Mouse (Mus musculus): ENCODE measurements around the gene Atp5g2. TPM values are rescaled to one million over a fixed set of nuclear protein-coding genes. Genes with fewer than 3 reads are reported as not detected.

The Atp5g2 gene
- 10 to 100 TPM; 13.1 to 20.4 TPM for total RNA-seq (2021)
- long read RNA-seq, experiment 1, transcript Atp5g2-202 (5 exons, 731 nt) = major isoform, 89 of 186 reads
- long read RNA-seq, experiment 1, partial matches to known transcripts = 3 of 186 reads
- long read RNA-seq, experiment 1, other reads (novel, unspliced or antisense) = 94 of 186 reads
- long read RNA-seq, experiment 2, transcript Atp5g2-202 (5 exons, 731 nt) = major isoform, 89 of 183 reads
- long read RNA-seq, experiment 2, partial matches to known transcripts = 2 of 183 reads
- long read RNA-seq, experiment 2, other reads (novel, unspliced or antisense) = 91 of 183 reads

DNA sequence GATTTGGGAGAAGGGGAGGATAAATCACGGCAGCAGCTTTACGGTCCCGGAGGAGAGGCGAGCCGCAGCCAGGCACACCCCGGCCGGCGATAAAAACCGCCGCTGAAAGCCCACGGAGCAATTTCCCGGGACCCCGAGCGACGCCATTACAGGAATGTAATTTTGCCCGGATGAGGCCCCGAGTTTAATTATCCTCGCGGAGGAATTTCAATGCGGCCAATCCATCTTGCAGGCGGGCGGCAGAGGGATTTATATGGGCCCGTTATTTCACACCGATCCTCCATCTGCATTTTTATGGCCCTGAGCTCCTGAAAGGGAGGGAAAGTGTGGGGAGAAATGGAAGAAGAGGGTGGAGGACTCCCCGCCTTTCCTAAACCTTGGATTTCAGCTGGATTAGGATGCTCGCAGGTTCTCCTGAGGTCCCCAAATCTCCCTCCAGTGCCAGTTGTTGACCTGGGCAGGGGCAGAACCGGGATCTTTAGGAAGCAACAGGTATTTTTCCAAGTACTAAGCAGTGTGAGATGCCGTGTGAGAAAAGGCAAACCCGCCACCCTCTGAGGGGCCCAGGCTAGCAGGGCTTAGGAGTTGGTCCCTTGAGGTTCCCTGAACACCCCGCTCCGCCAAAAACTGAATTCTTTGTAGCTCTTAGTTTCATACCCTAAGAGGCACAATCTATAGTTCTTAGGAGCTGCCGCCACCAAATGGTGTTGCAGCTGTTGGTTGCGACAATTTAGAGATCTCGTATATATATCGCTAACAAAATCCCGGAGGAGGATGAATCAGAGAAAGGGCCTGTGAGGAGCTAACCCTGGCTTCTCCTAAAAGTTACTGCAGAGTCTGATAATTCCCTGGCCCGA, at the start of gene Atp5g2:
Gene Atp5g2 (minus strand): TSS at position 138 of the 857 bp plus-strand sequence.
- DNase-seq (ENCODE audit: low spot score) = peak; percentile 28

DNA sequence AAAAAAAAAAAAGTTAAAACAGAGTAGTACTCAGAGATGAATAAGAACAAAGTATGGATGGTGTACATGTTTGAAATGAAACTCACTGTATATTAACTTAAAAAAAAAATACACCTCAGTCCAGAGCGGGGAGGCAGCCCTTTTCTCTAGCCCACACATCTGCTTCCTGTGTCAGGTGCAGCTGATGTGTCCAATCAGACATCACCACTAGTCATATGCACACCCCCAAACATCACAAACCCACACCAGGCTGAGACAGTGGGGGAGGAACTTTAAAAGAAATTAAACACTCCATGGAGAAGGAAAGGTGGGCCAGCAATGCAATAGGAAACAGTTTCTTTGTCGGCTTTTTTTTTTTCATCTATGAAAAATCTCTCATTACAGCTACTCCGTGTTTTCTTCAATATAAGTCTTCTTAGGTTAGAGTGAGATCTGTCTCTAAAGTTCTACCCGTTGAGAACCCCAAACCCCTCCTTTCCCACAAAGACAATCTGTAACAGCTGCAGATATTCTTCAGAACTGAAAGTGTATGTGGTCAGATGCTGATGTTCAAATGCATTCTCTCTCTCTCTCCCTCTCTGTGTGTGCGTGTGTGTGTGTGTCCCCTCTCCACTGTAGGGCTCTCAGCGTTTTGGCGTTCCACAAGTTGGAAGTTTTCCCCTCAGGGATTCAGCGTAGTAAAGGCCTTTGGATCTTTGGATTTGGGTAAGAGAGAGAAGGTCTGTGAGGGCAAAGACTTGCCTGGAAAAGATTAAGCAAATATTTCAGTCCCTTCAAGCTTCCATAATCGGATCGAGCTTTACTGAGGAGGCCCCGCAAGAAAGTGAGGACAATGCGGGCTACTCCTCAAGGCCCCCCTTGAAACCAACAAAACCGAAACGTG, 49.1 kb upstream of the Atp5g2 start:
- no peak for DNase-seq (ENCODE audit: low spot score)

DNA sequence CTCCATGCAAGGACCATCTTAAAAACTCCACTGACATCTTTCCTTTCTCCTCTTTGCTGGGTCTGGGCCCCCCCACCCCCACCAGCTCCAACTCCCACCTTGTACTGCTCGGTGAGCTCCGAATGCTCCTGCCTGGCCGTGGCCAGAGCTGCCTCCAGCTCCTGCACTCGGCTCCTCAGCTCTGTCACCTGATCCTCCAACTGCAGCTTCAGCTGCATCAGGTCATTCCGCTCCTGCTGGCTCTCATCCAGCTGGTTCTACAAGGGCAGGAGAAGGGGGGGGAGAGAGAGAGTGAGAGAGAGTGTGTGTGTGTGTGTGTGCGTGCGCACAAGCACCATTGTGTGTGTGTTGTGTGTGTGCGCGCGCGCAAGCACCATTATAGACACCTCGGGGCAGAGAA, 44.0 kb upstream of the Atp5g2 start:
- DNase-seq (ENCODE audit: low spot score) = peak; percentile 73

DNA sequence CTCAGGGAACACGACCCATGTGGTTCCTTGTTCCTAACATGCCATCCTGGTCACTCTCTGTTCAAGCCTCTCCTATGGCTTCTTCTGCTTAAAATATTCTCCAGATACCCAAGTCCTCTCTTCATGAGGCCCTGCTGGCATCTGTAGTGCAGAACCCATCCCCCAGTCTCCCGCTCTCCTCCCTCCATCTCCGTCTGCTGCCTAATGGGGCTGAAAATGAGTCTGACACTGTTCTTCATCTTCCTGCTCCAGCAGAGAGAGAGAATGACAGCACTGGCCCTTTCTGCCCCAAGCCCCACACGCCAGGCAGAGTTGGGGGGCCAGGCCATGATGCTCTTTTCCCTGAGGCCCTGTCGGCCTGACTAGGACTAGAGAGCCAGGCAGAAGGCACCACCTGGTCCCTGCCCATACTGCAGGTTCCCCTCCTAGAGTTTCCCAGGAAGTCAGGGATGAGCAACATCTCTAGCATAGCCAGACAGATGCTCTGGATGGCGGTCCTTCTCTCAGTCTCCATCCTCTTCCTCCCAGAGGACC, 35.7 kb upstream of the Atp5g2 start:
- no peak for DNase-seq (ENCODE audit: low spot score)

DNA sequence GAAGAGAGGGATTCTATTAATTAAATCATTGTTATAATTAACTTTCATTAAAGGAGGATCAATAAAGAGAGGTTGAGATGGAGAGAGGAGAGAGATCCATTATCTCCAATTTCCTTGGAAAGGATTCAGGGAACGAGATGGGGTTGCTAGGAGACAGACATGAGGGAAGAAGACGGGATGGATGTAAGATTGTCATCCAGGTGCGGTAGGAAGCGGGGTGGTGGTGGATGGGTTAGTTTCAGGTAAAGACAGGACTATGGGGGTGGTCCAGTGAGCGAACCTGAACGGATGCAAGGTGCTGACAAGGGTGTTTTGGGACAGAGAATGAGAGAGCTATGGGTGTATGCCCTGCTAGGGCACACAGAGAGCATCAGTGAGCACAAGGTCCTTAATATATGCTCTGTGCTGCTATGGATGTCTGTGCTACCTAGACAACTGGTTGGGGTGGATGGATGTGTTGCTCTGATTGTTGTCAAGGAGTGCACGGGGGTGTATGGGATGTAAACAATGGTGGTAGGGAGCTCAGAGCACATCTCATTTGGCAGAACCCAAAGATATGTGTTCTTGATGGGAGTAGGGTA, 33.9 kb upstream of the Atp5g2 start:
- DNase-seq (ENCODE audit: low spot score) = no peak

DNA sequence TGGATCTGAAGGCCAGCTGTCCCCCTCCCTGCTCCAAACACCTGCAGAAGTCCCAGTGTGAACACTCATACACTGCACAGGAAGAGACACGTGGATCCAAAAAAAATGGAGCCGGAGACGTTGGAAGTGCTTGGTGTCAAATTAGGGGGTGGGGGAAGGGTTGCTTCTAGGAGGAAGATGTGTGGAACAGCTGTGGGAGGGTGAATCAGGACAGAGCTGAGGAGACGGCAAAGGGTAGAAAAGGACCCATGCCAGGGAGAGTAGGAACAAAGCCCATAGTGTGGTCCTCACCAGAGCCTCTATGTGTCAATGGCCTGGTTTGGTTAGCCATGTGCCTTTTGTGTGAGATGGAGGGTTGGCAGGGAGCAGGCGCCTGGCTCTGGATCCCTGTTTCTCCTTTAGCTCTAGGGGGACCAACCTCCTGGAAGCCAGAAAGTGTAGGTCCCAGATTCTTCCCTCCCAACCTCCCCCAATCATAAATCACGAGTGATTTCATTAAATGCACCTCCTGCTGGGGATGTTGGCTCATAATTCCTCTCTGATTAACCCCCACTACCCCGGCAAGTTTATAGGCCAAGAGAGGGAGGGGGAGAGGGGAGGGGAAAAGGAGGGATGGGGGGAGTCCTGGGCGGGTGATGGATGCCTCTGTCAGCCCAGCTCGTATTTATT, 33.2 kb upstream of the Atp5g2 start:
- DNase-seq (ENCODE audit: low spot score) = no peak

DNA sequence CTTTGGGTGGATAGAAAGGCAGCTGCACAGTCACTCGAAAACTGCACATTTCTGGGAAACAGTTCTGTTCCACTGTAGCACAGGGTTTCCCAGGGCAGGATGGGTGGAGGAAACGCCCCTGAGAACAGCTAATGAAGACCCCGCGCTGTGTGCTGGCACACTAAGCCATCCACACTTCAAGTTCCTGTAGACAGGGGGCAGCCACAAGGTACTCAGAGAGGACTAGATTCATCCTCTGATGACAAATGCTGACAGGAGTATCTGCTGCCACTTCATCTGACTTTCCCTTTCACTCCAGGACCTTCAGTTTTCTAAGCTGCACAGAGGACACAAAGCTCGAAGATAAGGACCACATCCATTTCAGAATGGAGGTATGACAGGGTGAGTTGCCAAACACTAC, 32.7 kb upstream of the Atp5g2 start:
- DNase-seq (ENCODE audit: low spot score) = no peak

DNA sequence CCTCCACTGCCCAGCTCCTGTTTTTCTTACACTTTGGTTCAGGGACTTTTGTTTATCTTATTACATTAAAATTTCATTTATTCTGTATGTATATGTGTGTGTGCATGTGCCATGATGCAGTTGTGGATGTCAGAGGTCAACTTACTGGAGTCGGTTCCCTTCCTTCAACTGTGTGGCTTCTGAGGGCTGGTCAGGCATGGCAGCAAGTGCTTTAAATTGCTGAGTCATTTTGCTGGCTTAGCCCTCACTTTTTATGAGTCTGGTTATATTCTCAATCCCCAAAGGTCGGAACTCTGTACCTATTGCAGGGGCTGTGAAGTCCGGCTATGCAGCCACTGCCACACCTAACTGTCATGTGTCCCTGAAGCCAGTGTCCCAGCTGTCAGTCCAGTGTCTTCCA, 30.8 kb upstream of the Atp5g2 start:
- no peak for DNase-seq (ENCODE audit: low spot score)

DNA sequence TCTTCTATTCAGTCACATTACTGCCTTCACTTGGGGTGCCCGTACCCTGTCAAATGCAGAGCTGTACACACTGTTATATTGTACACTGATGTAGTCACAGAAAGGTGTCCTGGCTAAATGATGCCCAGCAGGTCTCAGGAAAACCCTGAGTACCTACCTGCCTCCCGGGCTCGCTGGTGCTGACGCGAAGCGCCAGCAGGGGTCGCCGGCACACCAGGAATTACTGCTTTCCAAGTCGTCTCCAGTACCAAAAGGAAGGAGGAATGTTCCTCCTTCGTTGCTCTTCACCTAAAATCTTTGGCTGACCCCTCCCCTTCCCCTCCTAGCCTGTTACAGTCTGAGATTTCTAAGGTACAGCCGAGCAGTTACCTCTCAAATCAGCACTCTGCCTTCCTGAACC, 26.0 kb upstream of the Atp5g2 start:
- peak; percentile 79 for DNase-seq (ENCODE audit: low spot score)

DNA sequence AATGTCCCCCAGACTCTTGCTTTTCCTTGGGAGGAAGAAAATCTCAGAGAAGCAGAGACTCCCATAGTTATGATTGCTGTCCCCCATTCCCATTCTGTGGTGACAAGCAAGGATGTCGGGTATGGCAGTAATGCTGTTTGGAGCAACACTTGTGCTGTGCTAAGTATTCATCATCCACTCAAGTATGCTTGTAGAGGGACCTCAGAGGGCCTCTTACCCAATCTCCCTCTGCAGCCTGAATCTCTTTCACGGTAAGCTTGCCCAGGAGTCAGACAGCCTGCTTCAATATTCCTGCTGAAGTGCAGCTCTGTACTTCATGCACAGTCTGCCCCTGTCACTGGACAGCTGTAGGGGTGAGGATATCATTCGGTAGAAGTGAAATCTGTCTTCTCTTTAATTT, 24.7 kb upstream of the Atp5g2 start:
- no peak for DNase-seq (ENCODE audit: low spot score)

DNA sequence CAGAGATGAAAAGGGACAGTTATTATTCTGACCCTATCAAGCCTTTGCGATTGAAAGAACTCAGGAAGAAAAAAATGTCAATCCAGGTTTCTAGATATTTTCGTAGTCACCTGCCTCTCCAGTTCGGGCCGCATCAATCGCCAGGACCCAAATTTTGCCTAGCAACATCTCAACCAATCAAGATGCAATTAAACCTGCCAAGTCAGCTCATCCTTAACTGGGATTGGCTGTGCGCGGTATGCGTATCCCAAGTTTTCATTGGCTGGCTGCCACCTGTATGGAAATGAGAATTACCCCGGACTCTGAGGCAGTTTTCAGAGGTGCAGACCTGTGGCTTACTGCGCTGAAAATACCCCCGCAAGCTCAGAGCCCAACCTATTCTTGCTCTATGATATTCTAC, 21.4 kb upstream of the Atp5g2 start:
- peak; percentile 45 for DNase-seq (ENCODE audit: low spot score)

DNA sequence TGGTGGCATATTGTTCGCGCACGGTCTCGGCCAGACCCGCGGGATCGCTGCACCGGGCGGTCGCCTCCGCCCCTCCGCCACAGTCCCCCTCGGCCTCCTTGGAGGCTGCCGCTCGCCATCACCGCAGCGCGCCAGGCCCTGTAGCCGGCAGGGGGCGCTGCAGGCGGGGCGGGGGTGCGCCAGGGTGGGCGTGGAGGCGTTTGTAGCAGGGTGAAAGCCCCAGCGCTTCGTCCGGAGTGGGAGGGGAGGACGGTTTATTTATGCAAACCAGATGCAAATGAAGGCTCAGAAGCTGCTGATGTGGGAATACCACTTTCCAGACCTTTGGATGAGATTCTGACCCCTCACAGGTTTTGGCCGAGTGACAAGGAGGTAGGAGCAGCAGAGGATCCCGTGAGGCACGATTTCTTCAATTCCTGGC, 20.8 kb upstream of the Atp5g2 start:
- peak; percentile 34 for DNase-seq (ENCODE audit: low spot score)

DNA sequence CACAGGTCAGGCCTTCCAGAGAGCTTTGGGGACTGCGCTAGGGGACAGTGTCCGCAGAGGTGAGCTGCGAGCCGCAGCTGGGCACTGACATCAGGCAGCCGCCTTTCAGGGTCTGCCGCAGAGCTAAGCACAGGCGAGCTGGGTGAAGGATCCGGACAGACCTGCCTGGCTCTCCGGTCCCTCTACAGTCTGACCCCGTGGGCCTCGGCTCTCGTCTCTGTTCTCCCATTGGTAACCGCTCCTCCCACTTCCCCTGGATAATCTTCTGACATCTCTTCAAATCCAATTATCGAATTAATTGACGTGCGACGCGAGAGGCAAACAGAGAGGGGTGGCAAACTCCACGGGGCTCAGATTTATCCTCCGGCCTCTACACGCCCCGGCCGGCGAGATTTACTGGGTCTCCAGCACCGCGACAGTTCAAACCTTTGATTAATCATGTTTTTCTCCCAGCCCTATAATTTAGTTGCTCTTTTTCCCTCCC, 20.2 kb upstream of the Atp5g2 start:
- DNase-seq (ENCODE audit: low spot score) = no peak

DNA sequence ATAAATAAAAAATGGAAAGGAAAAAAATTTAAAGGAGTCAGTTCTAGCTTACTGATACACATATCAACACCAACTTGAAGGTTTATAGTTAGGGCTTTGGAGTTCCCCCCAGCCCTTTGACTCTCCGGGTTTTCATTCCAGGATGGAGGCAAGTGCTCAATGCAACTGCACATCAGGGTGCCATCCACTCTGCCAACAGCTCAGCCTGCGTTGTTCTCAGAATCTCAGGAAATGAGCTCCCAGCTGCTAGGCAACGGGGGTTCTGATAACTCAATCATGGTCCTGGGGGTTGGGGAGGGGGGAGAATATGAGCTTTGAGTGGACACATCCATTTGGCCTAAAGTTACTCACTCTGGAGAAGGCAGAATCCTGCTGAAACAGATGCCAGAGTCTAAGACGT, 13.6 kb upstream of the Atp5g2 start:
- no peak for DNase-seq (ENCODE audit: low spot score)

DNA sequence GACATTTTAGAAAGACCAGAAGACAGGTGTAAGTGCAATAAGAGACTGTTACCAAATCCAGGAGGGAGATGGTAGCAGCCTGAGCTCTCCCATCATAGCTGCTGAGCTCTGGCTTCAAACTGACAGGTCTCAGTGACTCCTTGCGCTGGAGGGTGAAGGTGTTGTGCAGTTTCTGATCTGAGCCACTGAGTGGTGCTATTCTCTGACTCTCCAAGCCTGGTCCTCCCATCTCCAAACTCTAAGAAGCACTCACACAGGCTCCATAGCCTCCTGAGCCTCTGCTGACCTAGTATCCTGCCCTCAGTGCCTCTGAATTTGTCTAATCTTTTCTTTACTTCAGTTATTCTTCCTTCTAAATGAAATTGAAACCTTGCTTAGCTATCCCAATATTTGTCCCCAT, 11.5 kb upstream of the Atp5g2 start:
- DNase-seq (ENCODE audit: low spot score) = no peak

DNA sequence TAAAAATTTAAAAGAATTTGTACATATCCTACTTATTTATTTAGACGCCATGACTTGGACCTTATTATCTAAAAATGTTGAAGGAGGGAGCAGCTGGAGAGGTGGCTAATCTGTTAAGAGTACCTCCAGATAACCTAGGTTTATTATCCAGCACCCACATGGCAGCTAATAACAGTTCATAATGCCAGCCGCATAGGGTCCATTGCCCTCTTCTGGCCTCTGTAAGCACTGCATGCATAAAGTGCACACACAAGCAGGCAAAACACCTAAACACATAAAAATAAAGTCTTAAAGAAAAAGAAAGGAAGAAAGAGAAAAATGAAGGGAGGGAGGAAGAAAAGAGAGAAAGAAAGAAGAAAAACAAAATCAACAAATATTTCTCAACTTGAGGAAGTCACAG, 4.2 kb upstream of the Atp5g2 start:
- no peak for DNase-seq (ENCODE audit: low spot score)

DNA sequence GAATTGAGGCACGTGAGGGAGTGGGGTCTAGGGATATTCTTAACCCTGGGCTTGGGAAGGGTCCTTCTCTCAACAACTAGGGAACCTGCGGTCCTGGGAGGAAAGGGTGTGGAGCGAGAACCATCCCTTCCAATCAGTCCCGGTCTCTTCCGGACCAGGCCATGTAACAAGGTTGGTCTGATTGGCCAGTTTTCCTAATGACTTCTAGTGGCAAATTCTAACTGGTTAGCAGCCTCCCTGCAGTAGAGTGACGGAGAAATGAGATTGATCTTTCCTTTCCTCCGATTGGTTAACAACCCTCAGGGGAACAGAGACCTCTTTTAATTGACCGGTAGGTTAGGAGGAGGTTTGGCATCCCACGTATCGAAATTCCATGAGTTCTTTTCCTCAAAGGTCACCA, 1.4 kb upstream of the Atp5g2 start:
- peak; percentile 70 for DNase-seq (ENCODE audit: low spot score)

DNA sequence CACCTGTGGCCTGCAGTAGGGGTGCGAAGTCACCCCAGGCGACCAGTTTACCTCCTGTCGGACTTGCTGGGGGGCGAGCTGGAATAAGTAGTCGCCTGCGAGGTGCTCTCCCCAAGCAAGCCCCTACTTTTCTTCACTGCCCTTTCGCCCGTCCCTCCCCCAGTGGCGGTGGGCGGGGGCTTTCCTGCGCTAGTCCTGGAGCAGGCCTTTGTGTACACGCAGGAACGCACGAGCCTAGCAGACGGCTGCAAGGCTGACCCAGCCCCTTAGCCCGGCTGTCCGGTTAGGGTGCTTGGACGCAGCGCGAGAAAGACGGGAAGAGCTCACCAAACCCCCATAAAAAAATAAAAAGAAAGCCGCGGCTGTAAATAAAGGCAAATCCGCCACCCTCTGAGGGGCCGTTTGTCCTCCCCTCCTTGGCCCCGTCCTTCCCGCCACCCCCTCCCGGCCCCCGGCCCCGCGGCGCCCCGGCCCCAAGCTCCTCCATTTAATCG, 384 bp downstream of the Atp5g2 start:
- peak; percentile 82 for DNase-seq (ENCODE audit: low spot score)

DNA sequence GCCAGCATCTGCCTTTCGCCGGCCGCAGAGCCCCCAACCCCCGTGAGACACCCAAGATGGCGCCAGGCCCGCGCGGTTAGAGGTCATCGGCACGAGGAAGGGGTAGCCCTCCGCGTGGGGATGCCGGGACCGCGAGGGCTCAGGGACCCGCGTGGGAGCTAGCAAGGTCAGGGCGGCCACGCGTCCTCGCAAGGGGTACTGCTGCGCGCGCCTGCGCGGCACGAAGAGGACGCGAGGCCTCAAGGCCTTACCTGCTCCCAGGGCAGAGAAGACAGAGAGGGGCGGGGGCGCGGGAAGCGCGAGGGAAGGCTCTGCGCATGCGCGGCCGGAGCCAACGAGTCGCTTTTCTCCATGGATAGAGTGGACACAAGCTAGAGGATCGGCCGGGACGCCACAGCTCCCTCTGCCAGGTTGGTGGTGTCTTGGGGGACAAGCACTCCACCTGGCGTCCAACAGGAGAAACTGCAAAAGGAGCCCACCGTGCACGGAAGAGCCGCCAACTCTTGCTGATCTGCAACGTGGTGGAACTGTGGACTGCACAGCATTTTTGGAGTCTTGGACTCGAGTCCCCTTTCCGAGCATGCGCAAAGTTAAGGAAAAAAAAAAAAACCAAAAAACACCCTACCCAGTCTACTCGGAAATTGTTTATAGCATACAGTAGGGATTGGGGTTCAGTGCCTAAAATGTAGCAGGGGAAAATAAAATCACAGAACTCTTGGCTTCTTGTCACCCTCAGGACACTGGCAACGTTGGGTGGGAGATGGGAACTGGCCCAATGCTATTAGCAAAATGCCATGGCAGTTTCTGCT, 1.2 kb downstream of the Atp5g2 start:
- DNase-seq (ENCODE audit: low spot score) = peak; percentile 97

DNA sequence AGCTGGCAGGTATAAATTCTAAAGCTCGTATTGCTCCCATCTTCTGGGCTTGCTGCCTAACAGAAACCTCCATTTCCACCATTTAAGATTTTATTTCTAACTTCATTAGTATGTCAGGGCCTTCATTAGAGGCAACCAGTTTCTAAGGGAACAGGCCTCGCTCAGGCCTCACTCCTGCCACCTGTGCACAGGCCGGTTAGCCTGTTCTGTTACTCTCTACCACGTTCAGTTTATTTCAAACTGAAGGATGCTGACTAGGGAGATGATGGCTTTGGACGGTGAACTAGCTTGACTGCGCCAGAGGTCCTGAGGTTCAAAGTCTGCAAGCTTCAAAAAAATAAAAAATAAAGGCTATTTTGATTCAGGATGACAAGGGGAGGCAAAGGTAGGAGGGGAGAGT, 1.9 kb downstream of the Atp5g2 start:
- no peak for DNase-seq (ENCODE audit: low spot score)
